In genomic region chr14:79955678-79956077, GRCm38 (mm10) we compare ENCODE assay signal across 23 mouse cellular contexts. TPM values are rescaled to one million over a fixed set of nuclear protein-coding genes. Genes with fewer than 3 reads are reported as not detected.
DNase-seq lines count a peak whose midpoint lies in the region; ATAC-seq lines count a peak whose summit lies in the region.
"Had no signal": no experiment of that assay in that cellular context is flagged by ENCODE, and none has a peak within 500 bp of the region (broad histone marks: within the 10 kb centered on the region; RNA-seq: fewer than 3 reads in every experiment).

No protein-coding gene starts in this region.

- no peaks in the 10 kb centered on the region for H3K9me3 ChIP-seq in forebrain, embryonic 16.5 days (ENCODE audit: control insufficient read depth, low read length)
- no peaks in the 10 kb centered on the region for H3K9me3 ChIP-seq in forebrain, embryonic 11.5 days (ENCODE audit: control insufficient read depth, low read length)
- no peaks in the 10 kb centered on the region for H3K9me3 ChIP-seq in kidney, embryonic 15.5 days (replicated peaks)
- H3K9me3 ChIP-seq: embryonic facial prominence, embryonic 13.5 days; forebrain, embryonic 13.5 days; heart, embryonic 10.5 days; heart, embryonic 15.5 days; hindbrain, embryonic 10.5 days had no signal

- ATAC-seq in forebrain, embryonic 16.5 days = 0 out of 2 replicates have a peak, but pooled peaks have one; percentile 20
- no peak for ATAC-seq in forebrain, embryonic 11.5 days (replicated peaks; ENCODE audit: low FRiP score)
- peak; percentile 50 for ATAC-seq in kidney, embryonic 15.5 days (replicated peaks; ENCODE audit: low FRiP score)
- ATAC-seq: activated CD4-positive, CD25-positive, alpha-beta regulatory T cell, adult 4 months; CD4-positive, CD25-positive, alpha-beta regulatory T cell, adult 4 months; forebrain, embryonic 13.5 days had no signal

- H3K4me2 ChIP-seq in forebrain, embryonic 16.5 days (ENCODE audit: low read length) = no peak overlapping the region
- H3K4me2 ChIP-seq in forebrain, embryonic 11.5 days (ENCODE audit: low read depth, low read length, severe bottlenecking) = no peak overlapping the region
- H3K4me2 ChIP-seq in kidney, embryonic 15.5 days = no peak overlapping the region
- H3K4me2 ChIP-seq: embryonic facial prominence, embryonic 13.5 days; forebrain, embryonic 13.5 days; heart, embryonic 15.5 days; hindbrain, embryonic 14.5 days had no signal

- DNase-seq in forebrain, embryonic 11.5 days (ENCODE audit: low spot score) = no peak
- no peak for DNase-seq in kidney, adult 8-10 months
- peak; percentile 20 to 40 for DNase-seq in kidney, postnatal 4 days
- no peak for DNase-seq in kidney, postnatal 25 days
- DNase-seq in forelimb bud, embryonic 11.5 days (ENCODE audit: low read depth, low spot score) = peak; percentile 62
- DNase-seq: adrenal gland, postnatal 14 days; B cell, adult 2 months; cerebellum, adult 11-12 months; cerebellum, adult 9-10 months; cerebellum, postnatal 25 days; gastrocnemius, postnatal 10 days; heart, adult 18-20 months; heart, postnatal 14 days had no signal

- 84% methylated on average over 3 of the region's 3 CpGs for WGBS in forebrain, embryonic 16.5 days
- WGBS in forebrain, embryonic 11.5 days = 86% methylated on average over 3 of the region's 3 CpGs
- WGBS in kidney, embryonic 15.5 days = 50% methylated on average over 3 of the region's 3 CpGs

- H3K4me3 ChIP-seq in forebrain, embryonic 16.5 days (replicated peaks; ENCODE audit: low read length) = no peak overlapping the region
- no peak overlapping the region for H3K4me3 ChIP-seq in forebrain, embryonic 11.5 days (ENCODE audit: low read depth, low read length)
- H3K4me3 ChIP-seq in kidney, embryonic 15.5 days (replicated peaks) = no peak overlapping the region
- H3K4me3 ChIP-seq: embryonic facial prominence, embryonic 13.5 days; forebrain, embryonic 13.5 days; heart, embryonic 10.5 days; heart, embryonic 15.5 days; hindbrain, embryonic 10.5 days had no signal

- no peaks in the 10 kb centered on the region for H3K4me1 ChIP-seq in forebrain, embryonic 16.5 days (replicated peaks; ENCODE audit: control insufficient read depth, insufficient read depth, low read length)
- no peaks in the 10 kb centered on the region for H3K4me1 ChIP-seq in forebrain, embryonic 11.5 days (replicated peaks; ENCODE audit: control insufficient read depth, insufficient read depth, low read length)
- H3K4me1 ChIP-seq in kidney, embryonic 15.5 days = peaks cover 14% of the 10 kb centered on the region
- H3K4me1 ChIP-seq: forebrain, embryonic 13.5 days; heart, embryonic 10.5 days; heart, embryonic 15.5 days; hindbrain, embryonic 10.5 days had no signal

- no peaks in the 10 kb centered on the region for H3K36me3 ChIP-seq in forebrain, embryonic 16.5 days (ENCODE audit: control insufficient read depth, insufficient read depth)
- H3K36me3 ChIP-seq in forebrain, embryonic 11.5 days (ENCODE audit: control insufficient read depth, insufficient read depth, low read length) = no peaks in the 10 kb centered on the region
- no peaks in the 10 kb centered on the region for H3K36me3 ChIP-seq in kidney, embryonic 15.5 days
- H3K36me3 ChIP-seq: embryonic facial prominence, embryonic 13.5 days; heart, embryonic 10.5 days; heart, embryonic 15.5 days; hindbrain, embryonic 10.5 days had no signal

- no peak overlapping the region for H3K9ac ChIP-seq in forebrain, embryonic 16.5 days (replicated peaks; ENCODE audit: low read depth, low read length)
- H3K9ac ChIP-seq in forebrain, embryonic 11.5 days (ENCODE audit: low read length) = no peak overlapping the region
- H3K9ac ChIP-seq in kidney, embryonic 15.5 days = no peak overlapping the region
- H3K9ac ChIP-seq: embryonic facial prominence, embryonic 13.5 days; forebrain, embryonic 13.5 days; heart, embryonic 15.5 days; hindbrain, embryonic 14.5 days had no signal

- H3K27me3 ChIP-seq in forebrain, embryonic 16.5 days (replicated peaks; ENCODE audit: control insufficient read depth, insufficient read depth, low read length) = no peaks in the 10 kb centered on the region; the same call in 1 of the 2 replicates
- H3K27me3 ChIP-seq in forebrain, embryonic 11.5 days (ENCODE audit: control insufficient read depth, insufficient read depth, low read length) = no peaks in the 10 kb centered on the region
- no peaks in the 10 kb centered on the region for H3K27me3 ChIP-seq in kidney, embryonic 15.5 days
- H3K27me3 ChIP-seq: embryonic facial prominence, embryonic 13.5 days; forebrain, embryonic 13.5 days; heart, embryonic 15.5 days had no signal

- H3K27ac ChIP-seq in forebrain, embryonic 16.5 days (ENCODE audit: low read length) = no peak overlapping the region
- no peak overlapping the region for H3K27ac ChIP-seq in forebrain, embryonic 11.5 days (ENCODE audit: low read depth, low read length)
- no peak overlapping the region for H3K27ac ChIP-seq in kidney, embryonic 15.5 days
- H3K27ac ChIP-seq: embryonic facial prominence, embryonic 13.5 days; forebrain, embryonic 13.5 days; heart, embryonic 10.5 days; heart, embryonic 15.5 days; hindbrain, embryonic 10.5 days; hindbrain, embryonic 14.5 days had no signal

RNA-seq across cellular contexts. Expression of gene Olfm4, which starts 28.2 kb away (rescaled TPM):
- polyA plus RNA-seq in forebrain, embryonic 16.5 days (2015; fragmentation: Nextera tagmentation; extraction: Ambion mirVana) = 2.7 and 3.0 TPM in 2 replicates
- 0.27 and 0.59 TPM in 2 replicates for polyA plus RNA-seq in forebrain, embryonic 11.5 days (2014; fragmentation: Nextera tagmentation; extraction: Ambion mirVana)
- 2.3 TPM in 2 replicates for polyA plus RNA-seq in kidney, embryonic 15.5 days (2015; fragmentation: Nextera tagmentation; extraction: Ambion mirVana)
- polyA plus RNA-seq: activated CD4-positive, CD25-positive, alpha-beta regulatory T cell, adult 4 months; CD4-positive, CD25-positive, alpha-beta regulatory T cell, adult 4 months had no signal

Comparison
In these comparisons a context has a peak if more than half of its experiments do, and no peak if none do; other contexts are left out.
1. DNase-seq: peak in kidney, postnatal 4 days (2 of 2) and forelimb bud, embryonic 11.5 days (single experiment); none in forebrain, embryonic 11.5 days (single experiment), kidney, adult 8-10 months (0 of 2) and kidney, postnatal 25 days (0 of 2).